In the genomic region with DNA sequence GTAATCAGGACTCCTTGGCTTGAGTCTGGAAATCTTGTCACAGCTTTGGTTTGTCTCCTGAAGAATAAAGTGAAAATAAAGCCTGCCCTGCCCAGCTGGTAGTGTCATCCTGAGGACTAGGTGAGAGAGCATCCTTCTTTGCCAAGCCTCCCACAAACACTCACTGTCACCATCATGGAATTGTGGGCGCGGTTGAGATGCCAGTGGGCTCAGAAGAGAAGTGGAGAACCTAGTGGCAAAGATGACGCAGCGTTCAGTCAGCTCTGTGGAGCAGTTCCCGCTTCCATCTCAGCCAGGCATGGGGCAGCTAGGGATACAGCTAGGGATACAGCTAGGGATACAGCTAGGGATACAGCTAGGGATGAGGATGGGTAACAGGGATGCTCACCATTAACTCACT, we compare ENCODE assay signal across 37 mouse cellular contexts. TPM values are rescaled to one million over a fixed set of nuclear protein-coding genes. Genes with fewer than 3 reads are reported as not detected.
DNase-seq lines count a peak whose midpoint lies in the region; ATAC-seq lines count a peak whose summit lies in the region.
"Had no signal": no experiment of that assay in that cellular context is flagged by ENCODE, and none has a peak within 500 bp of the region (broad histone marks: within the 10 kb centered on the region; RNA-seq: fewer than 3 reads in every experiment).

No protein-coding gene starts in this region.

- H3K4me3 ChIP-seq in midbrain, embryonic 16.5 days (ENCODE audit: low read depth, low read length), result no peak overlapping the region
- no peak overlapping the region for H3K4me3 ChIP-seq in midbrain, embryonic 11.5 days (ENCODE audit: low read depth, low read length)
- H3K4me3 ChIP-seq: erythroblast, embryonic 14.5 days; heart, adult 2 months; heart, embryonic 13.5 days; hindbrain, embryonic 10.5 days; hindbrain, embryonic 15.5 days; kidney, embryonic 15.5 days; layer of hippocampus, adult 2 months; limb, embryonic 10.5 days; limb, embryonic 15.5 days; lung, embryonic 15.5 days; midbrain, embryonic 12.5 days; neural tube, embryonic 13.5 days had no signal

- intact Hi-C loops in left cerebral cortex, postnatal 4 days (cut with DNase I), result no loop called here

- peak; percentile 36 to 55 for DNase-seq in left cerebral cortex, adult 18-20 months (ENCODE audit: low spot score in 2 of 2)
- no peak for DNase-seq in left cerebral cortex, postnatal 4 days
- DNase-seq in midbrain, embryonic 11.5 days (ENCODE audit: low spot score, missing footprints), result no peak
- peak; percentile 32 to 46 for DNase-seq in frontal cortex, postnatal 36 days (ENCODE audit: low spot score in 2 of 2)
- peak; percentile 17 to 20 for DNase-seq in right cerebral cortex, postnatal 36 days (ENCODE audit: low spot score in 2 of 2)
- no peak for DNase-seq in cerebellum, adult 11-12 months
- DNase-seq: adrenal gland, postnatal 14 days; cerebellum, adult 18-20 months; cerebellum, postnatal 14 days; heart, adult 2 months; heart, postnatal 14 days; kidney, adult 11 months; kidney, postnatal 25 days; lung, postnatal 36 days had no signal

- no peaks in the 10 kb centered on the region for H3K36me3 ChIP-seq in midbrain, embryonic 16.5 days (ENCODE audit: control insufficient read depth, insufficient read depth, low read length)
- no peaks in the 10 kb centered on the region for H3K36me3 ChIP-seq in midbrain, embryonic 11.5 days (ENCODE audit: control insufficient read depth, insufficient read depth, low read length)
- H3K36me3 ChIP-seq: hindbrain, embryonic 15.5 days; limb, embryonic 10.5 days; lung, embryonic 15.5 days; midbrain, embryonic 12.5 days; neural tube, embryonic 13.5 days had no signal

- H3K27me3 ChIP-seq in midbrain, embryonic 16.5 days (ENCODE audit: control insufficient read depth, insufficient read depth, low read depth, low read length), result no peaks in the 10 kb centered on the region
- no peaks in the 10 kb centered on the region for H3K27me3 ChIP-seq in midbrain, embryonic 11.5 days (ENCODE audit: control insufficient read depth, insufficient read depth, low read length)
- H3K27me3 ChIP-seq: heart, embryonic 13.5 days; hindbrain, embryonic 15.5 days; kidney, embryonic 15.5 days; limb, embryonic 15.5 days; lung, embryonic 15.5 days; midbrain, embryonic 12.5 days; neural tube, embryonic 13.5 days had no signal

- H3K4me2 ChIP-seq in midbrain, embryonic 16.5 days (ENCODE audit: low read length), result no peak overlapping the region
- no peak overlapping the region for H3K4me2 ChIP-seq in midbrain, embryonic 11.5 days
- H3K4me2 ChIP-seq: heart, embryonic 13.5 days; hindbrain, embryonic 15.5 days; kidney, embryonic 15.5 days; limb, embryonic 15.5 days; lung, embryonic 15.5 days; midbrain, embryonic 12.5 days; neural tube, embryonic 13.5 days had no signal

- H3K9me3 ChIP-seq in midbrain, embryonic 16.5 days (replicated peaks; ENCODE audit: control insufficient read depth, low read length, poor library complexity, severe bottlenecking), result no peaks in the 10 kb centered on the region
- no peaks in the 10 kb centered on the region for H3K9me3 ChIP-seq in midbrain, embryonic 11.5 days (ENCODE audit: control insufficient read depth, low read length)
- H3K9me3 ChIP-seq: heart, embryonic 13.5 days; hindbrain, embryonic 10.5 days; hindbrain, embryonic 15.5 days; kidney, embryonic 15.5 days; limb, embryonic 10.5 days; limb, embryonic 15.5 days; lung, embryonic 15.5 days; midbrain, embryonic 12.5 days; neural tube, embryonic 13.5 days had no signal

- H3K27ac ChIP-seq in midbrain, embryonic 16.5 days (ENCODE audit: low read length), result no peak overlapping the region
- H3K27ac ChIP-seq in midbrain, embryonic 11.5 days (ENCODE audit: low read depth, low read length), result no peak overlapping the region
- H3K27ac ChIP-seq: heart, adult 2 months; heart, embryonic 13.5 days; hindbrain, embryonic 10.5 days; hindbrain, embryonic 15.5 days; kidney, embryonic 15.5 days; layer of hippocampus, adult 2 months; limb, embryonic 10.5 days; limb, embryonic 15.5 days; liver, embryonic 14.5 days; lung, embryonic 15.5 days; midbrain, embryonic 12.5 days; neural tube, embryonic 13.5 days had no signal

- 97% methylated on average over 5 of the region's 5 CpGs for WGBS in midbrain, embryonic 16.5 days
- 98% methylated on average over 5 of the region's 5 CpGs for WGBS in midbrain, embryonic 11.5 days

- no peak for ATAC-seq in midbrain, embryonic 16.5 days
- ATAC-seq in midbrain, embryonic 11.5 days (ENCODE audit: low FRiP score), result no peak
- ATAC-seq: CD4-positive, CD25-positive, alpha-beta regulatory T cell, adult 4 months; forebrain, embryonic 16.5 days; inflammation-experienced regulatory T-cells, adult 6 months had no signal

- no peaks in the 10 kb centered on the region for H3K4me1 ChIP-seq in midbrain, embryonic 16.5 days (ENCODE audit: control insufficient read depth, insufficient read depth, low read length)
- no peaks in the 10 kb centered on the region for H3K4me1 ChIP-seq in midbrain, embryonic 11.5 days (ENCODE audit: control insufficient read depth, insufficient read depth, low read length)
- H3K4me1 ChIP-seq: heart, embryonic 13.5 days; hindbrain, embryonic 10.5 days; hindbrain, embryonic 15.5 days; kidney, embryonic 15.5 days; limb, embryonic 10.5 days; limb, embryonic 15.5 days; lung, embryonic 15.5 days; midbrain, embryonic 12.5 days; neural tube, embryonic 13.5 days had no signal

- 0 out of 2 replicates have a peak overlapping the region, but pooled peaks have one; percentile 20 for H3K9ac ChIP-seq in midbrain, embryonic 16.5 days (ENCODE audit: low read depth, low read length)
- H3K9ac ChIP-seq in midbrain, embryonic 11.5 days (ENCODE audit: low read length), result no peak overlapping the region
- H3K9ac ChIP-seq: heart, embryonic 13.5 days; hindbrain, embryonic 15.5 days; kidney, embryonic 15.5 days; limb, embryonic 15.5 days; liver, embryonic 14.5 days; lung, embryonic 15.5 days; midbrain, embryonic 12.5 days; neural tube, embryonic 13.5 days had no signal

RNA-seq across cellular contexts. Expression of a gene that starts 21.4 kb away (rescaled TPM):
- 10 to 100 TPM; 19.4 to 20.4 TPM for total RNA-seq in left cerebral cortex, adult 18-20 months (2021)
- 10 to 100 TPM; 14.9 to 16.0 TPM for total RNA-seq in left cerebral cortex, postnatal 4 days (2021)
- 23.0 and 25.5 TPM in 2 replicates for polyA plus RNA-seq in midbrain, embryonic 16.5 days (2015; fragmentation: Nextera tagmentation; extraction: Ambion mirVana)
- 34.2 and 38.1 TPM in 2 replicates for polyA plus RNA-seq in midbrain, embryonic 11.5 days (2014; fragmentation: Nextera tagmentation; extraction: Ambion mirVana)

RNA-seq across cellular contexts. Expression of a gene that starts 42.3 kb away (rescaled TPM):
- total RNA-seq in left cerebral cortex, adult 18-20 months (2021), result not detected
- under 1 TPM; 0.22 to 0.58 TPM for total RNA-seq in left cerebral cortex, postnatal 4 days (2021)
- polyA plus RNA-seq in midbrain, embryonic 16.5 days (2015; fragmentation: Nextera tagmentation; extraction: Ambion mirVana), result 0.03 TPM in 1 of 2 replicates, not detected in the other
- polyA plus RNA-seq in midbrain, embryonic 11.5 days (2014; fragmentation: Nextera tagmentation; extraction: Ambion mirVana), result 0.03 TPM in 1 of 2 replicates, not detected in the other
- total RNA-seq: megakaryocyte, adult 5-6 weeks had no signal
- polyA plus RNA-seq: CD4-positive, CD25-positive, alpha-beta regulatory T cell, adult 4 months; erythroblast, embryonic 14.5 days; forebrain, embryonic 11.5 days; forebrain, embryonic 16.5 days; hindbrain, embryonic 10.5 days; hindbrain, embryonic 15.5 days; inflammation-experienced regulatory T-cells, adult 6 months; limb, embryonic 10.5 days; liver, embryonic 14.5 days; midbrain, embryonic 12.5 days; neural tube, embryonic 13.5 days had no signal

RNA-seq across cellular contexts. Expression of a gene that starts 42.7 kb away (rescaled TPM):
- total RNA-seq in left cerebral cortex, adult 18-20 months (2021), result not detected
- under 1 TPM; 0.36 to 0.40 TPM for total RNA-seq in left cerebral cortex, postnatal 4 days (2021)
- polyA plus RNA-seq in midbrain, embryonic 16.5 days (2015; fragmentation: Nextera tagmentation; extraction: Ambion mirVana), result 0.19 and 0.26 TPM in 2 replicates
- not detected in 2 replicates for polyA plus RNA-seq in midbrain, embryonic 11.5 days (2014; fragmentation: Nextera tagmentation; extraction: Ambion mirVana)
- total RNA-seq: adrenal gland, postnatal 14 days; gastrocnemius, adult 8-10 months; gastrocnemius, postnatal 4 days; layer of hippocampus, adult 2 months; layer of hippocampus, postnatal 14 days; megakaryocyte, adult 5-6 weeks had no signal
- polyA plus RNA-seq: CD4-positive, CD25-positive, alpha-beta regulatory T cell, adult 4 months; cortical plate, adult 2 months; erythroblast, embryonic 14.5 days; forebrain, embryonic 11.5 days; forebrain, embryonic 16.5 days; heart, embryonic 13.5 days; hindbrain, embryonic 10.5 days; inflammation-experienced regulatory T-cells, adult 6 months; kidney, embryonic 15.5 days; limb, embryonic 10.5 days; liver, embryonic 14.5 days; lung, embryonic 15.5 days; midbrain, embryonic 12.5 days; neural tube, embryonic 13.5 days; stomach, embryonic 14.5 days had no signal

RNA-seq across cellular contexts. Expression of a gene that starts 57.5 kb away (rescaled TPM):
- total RNA-seq in left cerebral cortex, adult 18-20 months (2021), result under 1 TPM in 1 of 2 experiments, not detected in 1; 0.23 TPM
- under 1 TPM; 0.40 to 0.66 TPM for total RNA-seq in left cerebral cortex, postnatal 4 days (2021)
- 0.17 and 0.26 TPM in 2 replicates for polyA plus RNA-seq in midbrain, embryonic 16.5 days (2015; fragmentation: Nextera tagmentation; extraction: Ambion mirVana)
- polyA plus RNA-seq in midbrain, embryonic 11.5 days (2014; fragmentation: Nextera tagmentation; extraction: Ambion mirVana), result not detected in 2 replicates
- total RNA-seq: layer of hippocampus, adult 2 months; layer of hippocampus, postnatal 14 days; megakaryocyte, adult 5-6 weeks had no signal
- polyA plus RNA-seq: CD4-positive, CD25-positive, alpha-beta regulatory T cell, adult 4 months; erythroblast, embryonic 14.5 days; forebrain, embryonic 11.5 days; forebrain, embryonic 16.5 days; hindbrain, embryonic 10.5 days; inflammation-experienced regulatory T-cells, adult 6 months; liver, embryonic 14.5 days; neural tube, embryonic 13.5 days had no signal

RNA-seq across cellular contexts. Expression of a gene that starts 59.5 kb away (rescaled TPM):
- not detected for total RNA-seq in left cerebral cortex, adult 18-20 months (2021)
- total RNA-seq in left cerebral cortex, postnatal 4 days (2021), result under 1 TPM; 0.12 to 0.36 TPM
- polyA plus RNA-seq in midbrain, embryonic 16.5 days (2015; fragmentation: Nextera tagmentation; extraction: Ambion mirVana), result 0.07 and 0.11 TPM in 2 replicates
- 0.04 TPM in 1 of 2 replicates, not detected in the other for polyA plus RNA-seq in midbrain, embryonic 11.5 days (2014; fragmentation: Nextera tagmentation; extraction: Ambion mirVana)
- total RNA-seq: adrenal gland, postnatal 14 days; layer of hippocampus, adult 2 months; layer of hippocampus, postnatal 14 days; megakaryocyte, adult 5-6 weeks had no signal
- polyA plus RNA-seq: CD4-positive, CD25-positive, alpha-beta regulatory T cell, adult 4 months; cortical plate, adult 2 months; erythroblast, embryonic 14.5 days; forebrain, embryonic 11.5 days; heart, embryonic 13.5 days; inflammation-experienced regulatory T-cells, adult 6 months; liver, embryonic 14.5 days had no signal

Comparison
In these comparisons a context has a peak if more than half of its experiments do, and no peak if none do; other contexts are left out.
1. DNase-seq: peak in left cerebral cortex, adult 18-20 months (2 of 2), frontal cortex, postnatal 36 days (2 of 2) and right cerebral cortex, postnatal 36 days (2 of 2); none in left cerebral cortex, postnatal 4 days (single experiment), midbrain, embryonic 11.5 days (single experiment) and cerebellum, adult 11-12 months (single experiment).